Mouse (Mus musculus) neural tube, embryonic 11.5 days (tissue): ENCODE data around the gene Ank2. TPM values are rescaled to one million over a fixed set of nuclear protein-coding genes. Genes with fewer than 3 reads are reported as not detected.

Experiments used
- ATAC-seq: fragments of 200-750 bp; cut with Nextera tagmentation; 2 replicates; pipeline ENCODE4 v1.8.0; 2017; ENCODE audit warnings: moderate number of reproducible peaks, mild to moderate bottlenecking, moderate TSS enrichment, moderate library complexity; ENCODE audit not compliant: insufficient read depth, low FRiP score, low TSS enrichment
- DNase-seq: peaks from one replicate; pipeline ENCODE4 v3.0.0-alpha.2; 2015; ENCODE audit warnings: low spot score
- H3K27ac ChIP-seq: fragments of 300-500 bp; sonication (generic); 2 replicates; pipeline ENCODE4 v1.5.1; 2014; ENCODE audit warnings: low read depth, mild to moderate bottlenecking, low read length
- H3K27me3 ChIP-seq: fragments of 300-500 bp; sonication (generic); 2 replicates; pipeline ENCODE4 v1.6.1; 2014; ENCODE audit warnings: mild to moderate bottlenecking, low read length, mixed read lengths; ENCODE audit not compliant: control insufficient read depth, insufficient read depth
- H3K36me3 ChIP-seq: fragments of 300-500 bp; sonication (generic); 2 replicates; pipeline ENCODE4 v1.6.1; 2014; ENCODE audit warnings: mild to moderate bottlenecking, low read length, moderate library complexity, mixed read lengths; ENCODE audit not compliant: control insufficient read depth, insufficient read depth
- H3K4me1 ChIP-seq: fragments of 300-500 bp; sonication (generic); 2 replicates; pipeline ENCODE4 v1.6.1; 2014; ENCODE audit warnings: low read length, mixed read lengths; ENCODE audit not compliant: control insufficient read depth, insufficient read depth
- H3K4me2 ChIP-seq: fragments of 300-500 bp; sonication (generic); 2 replicates; pipeline ENCODE4 v1.6.1; 2014; ENCODE audit warnings: low read depth, mild to moderate bottlenecking, moderate library complexity
- H3K4me3 ChIP-seq: fragments of 300-500 bp; sonication (generic); 2 replicates; pipeline ENCODE4 v1.5.1; 2014; ENCODE audit warnings: low read depth, low read length
- H3K9ac ChIP-seq: fragments of 300-500 bp; sonication (generic); 2 replicates; pipeline ENCODE4 v1.6.1; 2014; ENCODE audit warnings: mild to moderate bottlenecking, low read length
- H3K9me3 ChIP-seq: fragments of 300-500 bp; sonication (generic); 2 replicates; pipeline ENCODE4 v1.6.1; 2016; ENCODE audit warnings: low read length; ENCODE audit not compliant: control insufficient read depth
- WGBS: fragments of 180-500 bp; shearing (Covaris S2); extraction: QIAGEN DNeasy Blood & Tissue Kit; methylation state at CpG from one replicate; pipeline ENCODE4 v1.1.7; 2014; 5-methylcytosine and 5-hydroxymethylcytosine counted together
- polyA plus RNA-seq: library from polyadenylated mRNA; unstranded; fragments of >200 nt; fragmentation: Nextera tagmentation; extraction: Ambion mirVana; gene quantifications from 2 replicates; pipeline ENCODE4 v1.2.1, GENCODE M21; 2014

Ank2 gene
- polyA plus RNA-seq, 1 experiment from 2014 or later, result 64.8 TPM

- 53% methylated on average over 12 of the region's 12 CpGs for WGBS
- H3K27me3 ChIP-seq, result no peaks in the 10 kb centered on the region
- 0 out of 2 replicates have a peak, but pooled peaks have one; percentile 7 for ATAC-seq
- no peaks in the 10 kb centered on the region for H3K9me3 ChIP-seq
- no peak overlapping the region for H3K4me2 ChIP-seq
- no peak for DNase-seq
- H3K4me1 ChIP-seq, result peaks cover 12% of the 10 kb centered on the region
- H3K36me3 ChIP-seq, result no peaks in the 10 kb centered on the region
- H3K27ac ChIP-seq, result no peak overlapping the region
- no peak overlapping the region for H3K9ac ChIP-seq
- H3K4me3 ChIP-seq, result no peak overlapping the region
These were observed 368.9 kb downstream of the Ank2 start for GRCm38 (mm10) chr3:127130167-127130770.

- H3K9ac ChIP-seq, result no peak overlapping the region
- H3K4me1 ChIP-seq, result peaks cover 12% of the 10 kb centered on the region
- no peaks in the 10 kb centered on the region for H3K36me3 ChIP-seq
- no peaks in the 10 kb centered on the region for H3K9me3 ChIP-seq
- ATAC-seq (no peak), DNase-seq (no peak)
- no peak overlapping the region for H3K27ac ChIP-seq
- no peaks in the 10 kb centered on the region for H3K27me3 ChIP-seq
- H3K4me3 ChIP-seq, result no peak overlapping the region
- 32% methylated on average over 1 of the region's 1 CpGs for WGBS
- H3K4me2 ChIP-seq, result no peak overlapping the region
These were observed 369.4 kb downstream of the Ank2 start for GRCm38 (mm10) chr3:127129750-127130149.

- Histone ChIP-seq H3K9ac (no peak overlapping the region), H3K4me1 (peaks cover 11% of the 10 kb centered on the region; the same call in 1 of the 2 replicates), H3K27me3 (no peaks in the 10 kb centered on the region), H3K4me3 (no peak overlapping the region), H3K27ac (no peak overlapping the region), H3K9me3 (no peaks in the 10 kb centered on the region), H3K4me2 (no peak overlapping the region), H3K36me3 (no peaks in the 10 kb centered on the region)
- DNase-seq (no peak), ATAC-seq (no peak)
- 44% methylated on average over 1 of the region's 1 CpGs for WGBS
These were observed 371.5 kb downstream of the Ank2 start for GRCm38 (mm10) chr3:127127611-127128010.

- Histone ChIP-seq H3K27ac (no peak overlapping the region), H3K4me3 (no peak overlapping the region), H3K4me1 (peaks cover 11% of the 10 kb centered on the region; the same call in 1 of the 2 replicates), H3K4me2 (no peak overlapping the region), H3K9me3 (no peaks in the 10 kb centered on the region), H3K27me3 (no peaks in the 10 kb centered on the region), H3K9ac (no peak overlapping the region), H3K36me3 (no peaks in the 10 kb centered on the region)
- WGBS, result 66% methylated on average over 3 of the region's 3 CpGs
- DNase-seq (no peak), ATAC-seq (no peak)
These were observed 372.9 kb downstream of the Ank2 start for GRCm38 (mm10) chr3:127126220-127126619.

GRCm38 (mm10) chr3:127124375-127124993, 374.7 kb downstream of the Ank2 start:
- Histone ChIP-seq H3K27me3 (no peaks in the 10 kb centered on the region), H3K4me3 (no peak overlapping the region)
- DNase-seq, result peak; percentile 19

GRCm38 (mm10) chr3:127123376-127123775, 375.8 kb downstream of the Ank2 start:
- no peaks in the 10 kb centered on the region for H3K9me3 ChIP-seq
- 24% methylated on average over 8 of the region's 8 CpGs for WGBS
- no peaks in the 10 kb centered on the region for H3K27me3 ChIP-seq
- ATAC-seq, result no peak
- H3K4me3 ChIP-seq, result no peak overlapping the region
- no peak for DNase-seq
- no peaks in the 10 kb centered on the region for H3K36me3 ChIP-seq
- H3K4me1 ChIP-seq, result peaks cover 9% of the 10 kb centered on the region; the same call in 1 of the 2 replicates
- no peak overlapping the region for H3K4me2 ChIP-seq
- peak overlapping the region; percentile 17; the same call in 1 of the 2 replicates for H3K27ac ChIP-seq
- H3K9ac ChIP-seq, result no peak overlapping the region

More at GRCm38 (mm10) chr3:127124375-127124993, 374.7 kb downstream of the Ank2 start:
- H3K36me3 ChIP-seq, result no peaks in the 10 kb centered on the region
- no peaks in the 10 kb centered on the region for H3K9me3 ChIP-seq
- no peak for ATAC-seq
- no peak overlapping the region for H3K4me2 ChIP-seq
- peaks cover 9% of the 10 kb centered on the region; the same call in 1 of the 2 replicates for H3K4me1 ChIP-seq
- 36% methylated on average over 10 of the region's 10 CpGs for WGBS
- H3K9ac ChIP-seq, result no peak overlapping the region
- H3K27ac ChIP-seq, result no peak overlapping the region

- H3K27me3 ChIP-seq, result no peaks in the 10 kb centered on the region
- H3K4me3 ChIP-seq, result no peak overlapping the region
- no peak overlapping the region for H3K9ac ChIP-seq
- no peaks in the 10 kb centered on the region for H3K36me3 ChIP-seq
- no peak overlapping the region for H3K4me2 ChIP-seq
- 89% methylated on average over 4 of the region's 4 CpGs for WGBS
- H3K27ac ChIP-seq, result no peak overlapping the region
- H3K9me3 ChIP-seq, result no peaks in the 10 kb centered on the region
- H3K4me1 ChIP-seq, result peaks cover 5% of the 10 kb centered on the region; the same call in 1 of the 2 replicates
- DNase-seq (no peak), ATAC-seq (no peak)
These were observed 380.4 kb downstream of the Ank2 start for GRCm38 (mm10) chr3:127118777-127119176.

GRCm38 (mm10) chr3:127116226-127116625, 382.9 kb downstream of the Ank2 start:
- no peaks in the 10 kb centered on the region for H3K9me3 ChIP-seq
- H3K27me3 ChIP-seq, result no peaks in the 10 kb centered on the region
- DNase-seq, result no peak
- ATAC-seq, result no peak
- 88% methylated on average over 6 of the region's 6 CpGs for WGBS
- no peaks in the 10 kb centered on the region for H3K4me1 ChIP-seq
- H3K9ac ChIP-seq, result no peak overlapping the region
- no peak overlapping the region for H3K4me3 ChIP-seq
- no peak overlapping the region for H3K27ac ChIP-seq
- H3K4me2 ChIP-seq, result no peak overlapping the region
- H3K36me3 ChIP-seq, result no peaks in the 10 kb centered on the region

GRCm38 (mm10) chr3:127113238-127113637, 385.9 kb downstream of the Ank2 start:
- Histone ChIP-seq H3K9ac (no peak overlapping the region), H3K4me2 (no peak overlapping the region), H3K36me3 (no peaks in the 10 kb centered on the region), H3K4me3 (no peak overlapping the region), H3K4me1 (no peaks in the 10 kb centered on the region), H3K27ac (no peak overlapping the region), H3K9me3 (no peaks in the 10 kb centered on the region), H3K27me3 (no peaks in the 10 kb centered on the region)
- WGBS, result 78% methylated on average over 7 of the region's 7 CpGs
- ATAC-seq (no peak), DNase-seq (no peak)
